Mouse (Mus musculus) ES-Bruce4 (cell line): ENCODE data around the gene Comtd1.

Experiments used
- CTCF ChIP-seq: IDR thresholded peaks from one replicate; pipeline ENCODE4 v1.8.1; 2011; ENCODE audit warnings: low read depth, low read length
- EP300 ChIP-seq: IDR thresholded peaks from 2 replicates; pipeline ENCODE4 v1.6.1; 2011; ENCODE audit warnings: low read depth, low read length; ENCODE audit not compliant: insufficient read depth
- POLR2A ChIP-seq: IDR thresholded peaks from one replicate; pipeline ENCODE4 v1.8.1; 2011; ENCODE audit warnings: low read length; ENCODE audit not compliant: insufficient read depth

DNA sequence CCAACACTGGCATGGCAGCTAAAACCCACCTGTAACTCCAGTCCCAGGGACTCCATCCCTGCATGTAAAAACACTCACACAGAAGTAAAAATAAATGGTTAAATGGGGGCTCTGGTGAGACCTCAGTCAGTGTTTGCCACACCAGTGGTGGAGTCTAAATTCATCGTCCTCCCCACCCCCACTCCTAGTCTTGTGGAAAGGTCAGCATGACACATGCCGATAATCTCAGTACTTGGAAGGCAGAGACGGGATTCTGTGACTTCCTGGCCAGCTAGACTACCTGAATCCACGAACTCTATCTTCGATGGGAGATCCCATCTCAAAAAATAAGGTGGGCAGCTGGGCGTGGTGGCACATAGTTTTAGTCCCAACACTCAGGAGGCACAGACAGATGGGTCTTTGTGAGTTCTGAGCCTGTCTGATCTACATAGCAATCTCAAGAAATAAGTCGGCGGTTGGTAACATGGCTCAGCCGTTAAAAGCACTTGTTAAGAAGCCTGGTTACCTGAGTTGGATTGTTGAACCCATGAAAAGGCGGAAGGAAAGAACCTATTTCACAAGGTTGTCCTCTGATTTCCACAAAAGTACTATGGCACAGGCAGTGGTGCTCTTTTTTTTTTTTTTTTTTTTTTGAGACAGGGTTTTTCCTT lies 36.9 kb downstream of the Comtd1 start:
- TF ChIP-seq CTCF = no peak
- no peak for TF ChIP-seq EP300
- no peak for TF ChIP-seq POLR2A
